Comparison of ENCODE assay signal across 19 mouse cellular contexts in genomic region chr6:58863631-58864235, GRCm38 (mm10). TPM values are rescaled to one million over a fixed set of nuclear protein-coding genes. Genes with fewer than 3 reads are reported as not detected.
DNase-seq lines count a peak whose midpoint lies in the region; ATAC-seq and TF ChIP-seq lines count a peak whose summit lies in the region.
"Had no signal": no experiment of that assay in that cellular context is flagged by ENCODE, and none has a peak within 500 bp of the region (broad histone marks: within the 10 kb centered on the region; RNA-seq: fewer than 3 reads in every experiment).

No protein-coding gene starts in this region.

- 82% methylated on average over 4 of the region's 4 CpGs for WGBS in forebrain, embryonic 11.5 days
- WGBS in forebrain, postnatal 0 days, result 73% methylated on average over 4 of the region's 4 CpGs
- 88% methylated on average over 4 of the region's 4 CpGs for WGBS in hindbrain, embryonic 13.5 days
- 92% methylated on average over 4 of the region's 4 CpGs for WGBS in hindbrain, embryonic 11.5 days
- 88% methylated on average over 4 of the region's 4 CpGs for WGBS in kidney, adult 2 months

- no peak for DNase-seq in forebrain, embryonic 11.5 days (ENCODE audit: low spot score)
- no peak for DNase-seq in forebrain, postnatal 0 days
- DNase-seq in hindbrain, embryonic 11.5 days (ENCODE audit: low spot score), result no peak
- DNase-seq in cerebellum, adult 9-11 months, result peak; percentile 72
- peak; percentile 29 for DNase-seq in retina, adult 2 months (ENCODE audit: low read depth, low spot score)
- no peak for DNase-seq in kidney, adult 2 months
- DNase-seq: heart, postnatal 14 days; kidney, postnatal 14 days; layer of hippocampus, adult 9-11 months; left cerebral cortex, postnatal 4 days; liver, embryonic 13.5 days; thymus, postnatal 25 days had no signal

- no peak overlapping the region for H3K4me2 ChIP-seq in forebrain, embryonic 11.5 days (ENCODE audit: low read depth, low read length, severe bottlenecking)
- no peak overlapping the region for H3K4me2 ChIP-seq in forebrain, postnatal 0 days (ENCODE audit: low read depth)
- H3K4me2 ChIP-seq in hindbrain, embryonic 13.5 days, result no peak overlapping the region
- H3K4me2 ChIP-seq in hindbrain, embryonic 11.5 days (replicated peaks; ENCODE audit: low read depth, low read length), result no peak overlapping the region
- H3K4me2 ChIP-seq: liver, embryonic 13.5 days; neural tube, embryonic 13.5 days had no signal

- H3K27ac ChIP-seq in forebrain, embryonic 11.5 days (ENCODE audit: low read depth, low read length), result no peak overlapping the region
- H3K27ac ChIP-seq in forebrain, postnatal 0 days (ENCODE audit: low read depth, low read length), result no peak overlapping the region
- no peak overlapping the region for H3K27ac ChIP-seq in hindbrain, embryonic 13.5 days
- H3K27ac ChIP-seq in hindbrain, embryonic 11.5 days (ENCODE audit: low read depth, low read length), result no peak overlapping the region
- H3K27ac ChIP-seq in kidney, adult 2 months (ENCODE audit: insufficient read depth, low read depth, low read length), result no peak overlapping the region
- H3K27ac ChIP-seq: liver, embryonic 13.5 days; neural tube, embryonic 13.5 days; stomach, postnatal 0 days had no signal

- no peak for TF ChIP-seq CTCF in forebrain, postnatal 0 days (IDR thresholded peaks at IDR 0.05; ENCODE audit: low read depth)
- no peak for TF ChIP-seq CTCF in kidney, adult 2 months (conservative IDR thresholded peaks at IDR 0.05; ENCODE audit: insufficient read depth, insufficient read length, low read depth, low read length)

- no peak for TF ChIP-seq POLR2A in kidney, adult 2 months (IDR thresholded peaks at IDR 0.05; ENCODE audit: low read depth, low read length)

- H3K4me3 ChIP-seq in forebrain, embryonic 11.5 days (ENCODE audit: low read depth, low read length), result no peak overlapping the region
- no peak overlapping the region for H3K4me3 ChIP-seq in forebrain, postnatal 0 days (ENCODE audit: low read depth, low read length)
- no peak overlapping the region for H3K4me3 ChIP-seq in hindbrain, embryonic 13.5 days
- no peak overlapping the region for H3K4me3 ChIP-seq in hindbrain, embryonic 11.5 days (ENCODE audit: low read depth, low read length)
- no peak overlapping the region for H3K4me3 ChIP-seq in kidney, adult 2 months (ENCODE audit: insufficient read depth, low read depth, low read length)
- H3K4me3 ChIP-seq: liver, embryonic 13.5 days; neural tube, embryonic 13.5 days had no signal

- H3K9me3 ChIP-seq in forebrain, embryonic 11.5 days (ENCODE audit: control insufficient read depth, low read length), result no peaks in the 10 kb centered on the region
- H3K9me3 ChIP-seq in forebrain, postnatal 0 days (ENCODE audit: low read length), result no peaks in the 10 kb centered on the region
- H3K9me3 ChIP-seq in hindbrain, embryonic 13.5 days, result no peaks in the 10 kb centered on the region
- H3K9me3 ChIP-seq in hindbrain, embryonic 11.5 days (ENCODE audit: control insufficient read depth, low read length), result no peaks in the 10 kb centered on the region
- H3K9me3 ChIP-seq: liver, embryonic 13.5 days; neural tube, embryonic 13.5 days had no signal

- no peak overlapping the region for H3K9ac ChIP-seq in forebrain, embryonic 11.5 days (ENCODE audit: low read length)
- no peak overlapping the region for H3K9ac ChIP-seq in forebrain, postnatal 0 days
- H3K9ac ChIP-seq in hindbrain, embryonic 13.5 days, result no peak overlapping the region
- H3K9ac ChIP-seq in hindbrain, embryonic 11.5 days (ENCODE audit: low read depth, low read length), result no peak overlapping the region
- H3K9ac ChIP-seq: liver, embryonic 13.5 days; neural tube, embryonic 13.5 days had no signal

- peak; percentile 36; the same call in 1 of the 2 replicates for ATAC-seq in forebrain, embryonic 11.5 days (replicated peaks; ENCODE audit: low FRiP score)
- ATAC-seq in forebrain, postnatal 0 days, result no peak
- ATAC-seq in hindbrain, embryonic 13.5 days (ENCODE audit: low FRiP score), result peak; percentile 21; the same call in 1 of the 2 replicates
- no peak for ATAC-seq in hindbrain, embryonic 11.5 days (ENCODE audit: low FRiP score)
- ATAC-seq in erythroid progenitor cell, adult 5-6 weeks (replicated peaks; ENCODE audit: low FRiP score, poor library complexity, severe bottlenecking), result no peak
- ATAC-seq: intestine, postnatal 0 days; lung, postnatal 0 days; Patski had no signal

- no peaks in the 10 kb centered on the region for H3K4me1 ChIP-seq in forebrain, embryonic 11.5 days (replicated peaks; ENCODE audit: control insufficient read depth, insufficient read depth, low read length)
- no peaks in the 10 kb centered on the region for H3K4me1 ChIP-seq in forebrain, postnatal 0 days (ENCODE audit: insufficient read depth)
- H3K4me1 ChIP-seq in hindbrain, embryonic 13.5 days (replicated peaks), result no peaks in the 10 kb centered on the region
- no peaks in the 10 kb centered on the region for H3K4me1 ChIP-seq in hindbrain, embryonic 11.5 days (replicated peaks; ENCODE audit: control insufficient read depth, insufficient read depth, low read length)
- no peaks in the 10 kb centered on the region for H3K4me1 ChIP-seq in kidney, adult 2 months (ENCODE audit: control insufficient read depth, insufficient read depth, low read length)
- H3K4me1 ChIP-seq: liver, embryonic 13.5 days; neural tube, embryonic 13.5 days had no signal

- no peaks in the 10 kb centered on the region for H3K36me3 ChIP-seq in forebrain, embryonic 11.5 days (ENCODE audit: control insufficient read depth, insufficient read depth, low read length)
- no peaks in the 10 kb centered on the region; the same call in 1 of the 2 replicates for H3K36me3 ChIP-seq in forebrain, postnatal 0 days (ENCODE audit: insufficient read depth)
- H3K36me3 ChIP-seq in hindbrain, embryonic 13.5 days, result peaks cover 13% of the 10 kb centered on the region
- H3K36me3 ChIP-seq in hindbrain, embryonic 11.5 days (ENCODE audit: control insufficient read depth, insufficient read depth, low read length), result no peaks in the 10 kb centered on the region
- H3K36me3 ChIP-seq in kidney, adult 2 months (ENCODE audit: control insufficient read depth, insufficient read depth, low read length), result peaks cover 3% of the 10 kb centered on the region
- H3K36me3 ChIP-seq: liver, embryonic 13.5 days had no signal

- no peaks in the 10 kb centered on the region for H3K27me3 ChIP-seq in forebrain, embryonic 11.5 days (ENCODE audit: control insufficient read depth, insufficient read depth, low read length)
- no peaks in the 10 kb centered on the region for H3K27me3 ChIP-seq in forebrain, postnatal 0 days (ENCODE audit: insufficient read depth, low read length)
- no peaks in the 10 kb centered on the region for H3K27me3 ChIP-seq in hindbrain, embryonic 13.5 days
- H3K27me3 ChIP-seq in hindbrain, embryonic 11.5 days (ENCODE audit: control insufficient read depth, insufficient read depth, low read length), result no peaks in the 10 kb centered on the region
- H3K27me3 ChIP-seq in kidney, adult 2 months (replicated peaks; ENCODE audit: control insufficient read depth, insufficient read depth, low read length), result no peaks in the 10 kb centered on the region
- H3K27me3 ChIP-seq: liver, embryonic 13.5 days; neural tube, embryonic 13.5 days; Patski had no signal

RNA-seq across cellular contexts. Expression of gene Herc3, which starts 32.5 kb away (rescaled TPM):
- polyA plus RNA-seq in forebrain, embryonic 11.5 days (2014; fragmentation: Nextera tagmentation; extraction: Ambion mirVana), result 11.1 and 13.5 TPM in 2 replicates
- total RNA-seq in forebrain, postnatal 0 days (2014; rRNA removed), result 69.6 and 100 TPM in 2 replicates
- polyA plus RNA-seq in forebrain, postnatal 0 days (2015; fragmentation: Nextera tagmentation; extraction: Ambion mirVana), result 15.2 and 24.2 TPM in 2 replicates
- 21.7 and 22.0 TPM in 2 replicates for polyA plus RNA-seq in hindbrain, embryonic 13.5 days (2015; fragmentation: Nextera tagmentation; extraction: Ambion mirVana)
- 5.6 and 9.7 TPM in 2 replicates for polyA plus RNA-seq in hindbrain, embryonic 11.5 days (2014; fragmentation: Nextera tagmentation; extraction: Ambion mirVana)
- total RNA-seq in erythroid progenitor cell, adult 5-6 weeks (2015; ENCODE audit: low replicate concordance), result 7.6 and 15.1 TPM in 2 replicates
- 2.3 and 19.8 TPM in 2 replicates for total RNA-seq in erythroid progenitor cell, adult 5-6 weeks (2017; ENCODE audit: low replicate concordance)
- polyA plus RNA-seq in kidney, adult 2 months (2012; rRNA removed), result 28.9 and 31.1 TPM in 2 replicates

RNA-seq across cellular contexts. Expression of gene Nap1l5, which starts 43.1 kb away (rescaled TPM):
- 19.0 and 19.5 TPM in 2 replicates for polyA plus RNA-seq in forebrain, embryonic 11.5 days (2014; fragmentation: Nextera tagmentation; extraction: Ambion mirVana)
- total RNA-seq in forebrain, postnatal 0 days (2014; rRNA removed), result 89.2 and 152 TPM in 2 replicates
- 153 and 257 TPM in 2 replicates for polyA plus RNA-seq in forebrain, postnatal 0 days (2015; fragmentation: Nextera tagmentation; extraction: Ambion mirVana)
- polyA plus RNA-seq in hindbrain, embryonic 13.5 days (2015; fragmentation: Nextera tagmentation; extraction: Ambion mirVana), result 163 and 173 TPM in 2 replicates
- polyA plus RNA-seq in hindbrain, embryonic 11.5 days (2014; fragmentation: Nextera tagmentation; extraction: Ambion mirVana), result 36.5 and 43.1 TPM in 2 replicates
- total RNA-seq in erythroid progenitor cell, adult 5-6 weeks (2015; ENCODE audit: low replicate concordance), result not detected in 2 replicates
- not detected in 2 replicates for total RNA-seq in erythroid progenitor cell, adult 5-6 weeks (2017; ENCODE audit: low replicate concordance)
- polyA plus RNA-seq in kidney, adult 2 months (2012; rRNA removed), result 6.0 and 7.1 TPM in 2 replicates
- polyA plus RNA-seq: Patski had no signal

Comparison
In these comparisons a context has a peak if more than half of its experiments do, and no peak if none do; other contexts are left out.
1. ATAC-seq: peak in forebrain, embryonic 11.5 days (single experiment) and hindbrain, embryonic 13.5 days (single experiment); none in forebrain, postnatal 0 days (single experiment), hindbrain, embryonic 11.5 days (single experiment) and erythroid progenitor cell, adult 5-6 weeks (single experiment).
2. DNase-seq: peak in cerebellum, adult 9-11 months (single experiment) and retina, adult 2 months (single experiment); none in forebrain, embryonic 11.5 days (single experiment), forebrain, postnatal 0 days (single experiment), hindbrain, embryonic 11.5 days (single experiment) and kidney, adult 2 months (single experiment).